Mouse (Mus musculus): ENCODE data around the gene Elk4.

Elk4 gene

DNA sequence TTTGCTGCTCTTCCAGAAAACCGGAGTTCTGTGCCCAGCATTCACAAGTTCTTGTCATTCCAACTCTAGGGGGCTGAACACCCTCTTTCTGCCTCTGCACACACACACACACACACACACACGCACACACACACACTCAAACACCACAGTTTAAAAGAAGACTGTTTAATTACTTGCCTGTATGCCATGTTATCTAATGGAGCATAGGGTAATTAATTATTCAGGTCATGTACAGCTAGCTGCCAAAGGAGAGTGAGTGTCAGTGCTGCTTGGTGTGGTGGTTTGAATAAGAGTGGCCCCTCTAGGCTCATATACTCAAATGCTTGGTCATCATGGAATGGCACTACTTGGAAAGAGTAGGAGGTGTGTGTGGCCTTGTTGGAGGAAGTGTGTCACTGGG, 23.6 kb upstream of the Elk4 start:
- no peak for DNase-seq (ENCODE audit: low read depth, low spot score)

DNA sequence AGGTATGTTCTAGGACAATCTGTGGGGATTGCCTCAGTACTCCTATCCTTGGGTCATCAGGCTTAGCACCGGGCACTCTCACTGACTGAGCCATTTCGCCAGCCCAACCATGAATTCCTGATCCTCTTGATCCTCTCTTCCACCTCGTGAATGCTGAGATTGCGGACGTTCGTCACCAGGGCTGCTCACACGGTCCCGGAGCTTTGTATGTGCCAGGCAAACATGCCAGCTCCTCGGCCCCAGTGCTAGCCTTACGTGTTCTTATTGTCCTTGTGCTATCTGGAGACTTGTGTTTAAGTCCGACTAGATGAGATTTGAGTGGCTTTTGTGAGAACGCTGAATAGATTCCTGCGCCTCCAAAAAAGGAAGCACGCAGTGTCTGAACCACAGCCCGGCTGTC, 20.0 kb upstream of the Elk4 start:
- DNase-seq (ENCODE audit: low read depth, low spot score): no peak

DNA sequence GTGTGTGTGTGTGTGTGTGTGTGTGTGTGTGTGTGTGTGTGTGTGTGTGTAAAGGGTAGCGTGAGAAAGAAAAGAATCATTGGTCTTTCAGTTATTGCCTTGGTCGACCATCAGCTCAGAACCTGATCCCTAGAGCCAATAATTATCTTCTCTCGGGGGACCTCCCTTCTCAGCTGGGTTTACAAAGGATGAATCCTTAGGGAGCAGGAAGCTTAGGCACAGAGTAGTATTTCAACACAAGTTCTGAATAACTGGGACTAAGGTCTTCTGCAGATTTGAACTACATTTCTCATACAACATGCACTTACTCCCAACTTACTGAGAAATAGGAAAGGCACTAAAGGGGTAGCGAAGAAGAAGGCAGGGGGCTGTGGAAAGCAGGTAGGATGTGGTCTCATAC, 17.9 kb upstream of the Elk4 start:
- no peak for DNase-seq (ENCODE audit: low read depth, low spot score)

DNA sequence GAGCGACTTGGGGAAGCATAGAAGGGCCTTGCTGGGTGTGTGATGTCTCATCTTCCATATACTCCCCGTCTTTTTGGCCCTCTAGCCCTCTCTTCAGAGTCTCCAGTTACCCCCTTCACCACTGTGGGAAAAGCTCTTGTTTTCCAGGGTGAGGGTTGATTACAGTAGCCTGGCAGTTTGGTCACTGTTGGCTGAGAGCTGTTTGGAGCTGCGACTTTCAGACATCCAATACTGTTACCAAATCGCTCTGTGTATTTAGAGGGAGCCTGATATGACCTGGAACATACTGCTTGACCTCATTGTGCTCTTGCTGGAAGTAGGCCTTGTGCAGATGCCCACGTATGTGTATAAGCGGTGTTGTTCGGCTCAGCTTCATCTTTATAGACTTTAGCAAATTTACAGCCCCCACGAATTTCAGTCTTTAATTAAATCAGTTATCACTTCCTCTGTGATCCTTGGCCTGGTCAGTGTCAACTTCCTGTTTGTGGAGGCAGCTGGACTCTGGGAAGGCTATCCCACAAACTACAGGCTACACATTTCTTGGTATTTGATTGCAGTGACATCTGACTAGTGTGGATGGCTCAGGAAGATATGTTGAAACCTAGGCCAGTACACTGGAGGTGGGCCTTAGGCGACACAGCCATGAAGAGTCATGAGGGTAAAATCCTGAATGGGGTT, 17.2 kb upstream of the Elk4 start:
- DNase-seq (ENCODE audit: low read depth, low spot score): no peak

DNA sequence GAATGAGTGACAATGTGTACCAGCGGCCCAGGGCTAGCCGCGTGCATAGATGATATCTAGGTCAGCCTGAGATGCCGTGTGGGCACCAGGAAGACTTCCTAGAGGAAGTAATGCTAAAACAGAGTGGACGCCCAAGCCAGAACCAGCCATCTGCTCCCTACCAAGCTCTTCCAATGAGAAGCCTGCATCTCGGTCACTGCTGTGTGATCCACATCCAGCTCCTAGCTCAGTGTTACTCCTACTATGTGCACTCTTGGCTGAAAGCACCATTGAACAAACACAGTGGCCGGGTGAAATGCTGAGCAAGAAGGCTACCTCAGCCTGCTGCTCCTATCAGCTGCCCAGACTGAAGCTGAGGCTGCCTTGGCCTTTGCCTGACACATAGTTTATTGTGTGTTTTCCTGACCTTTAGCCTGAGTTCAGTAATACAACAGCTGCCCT, 14.8 kb upstream of the Elk4 start:
- DNase-seq (ENCODE audit: low read depth, low spot score): peak; percentile 75

DNA sequence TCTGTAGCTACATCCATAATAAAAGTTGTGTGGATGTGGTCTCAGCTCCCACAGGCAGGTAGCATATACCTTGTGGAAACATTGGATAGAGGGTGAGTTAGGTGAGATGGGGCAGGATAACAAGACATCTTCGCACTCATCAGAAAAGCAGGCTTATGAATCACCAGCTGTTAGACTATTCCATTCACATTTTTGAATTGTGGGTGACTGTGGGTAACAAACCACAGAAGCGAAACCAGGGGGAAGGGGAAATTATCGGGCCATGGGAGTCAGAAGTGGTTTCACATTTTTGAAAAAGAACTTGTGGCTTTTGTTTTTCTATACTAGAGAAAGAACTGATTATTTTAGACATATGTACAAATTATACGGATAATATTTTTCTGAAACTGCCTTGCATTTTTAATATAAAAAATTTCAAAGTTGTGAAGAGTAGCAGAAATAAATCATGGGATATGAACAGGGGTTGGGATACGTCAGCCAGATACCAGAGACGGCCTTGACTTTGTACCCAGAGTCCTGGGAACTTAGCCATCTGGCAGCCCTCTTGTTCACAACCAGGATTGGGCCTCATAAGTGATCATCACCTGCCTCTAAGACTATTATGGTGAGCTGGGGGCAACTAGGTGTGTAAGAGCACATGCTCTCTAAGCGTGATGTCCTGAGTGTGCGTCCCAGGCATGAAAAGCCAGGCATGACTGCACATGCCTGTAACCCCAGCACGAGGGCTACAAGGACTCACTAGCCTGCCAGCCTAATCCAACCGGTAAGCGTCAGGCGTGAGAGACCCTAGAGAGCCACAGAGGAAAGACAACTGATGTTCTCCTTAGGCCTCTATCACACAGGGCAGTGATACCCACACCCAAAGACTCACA, 14.0 kb upstream of the Elk4 start:
- no peak for DNase-seq (ENCODE audit: low read depth, low spot score)

DNA sequence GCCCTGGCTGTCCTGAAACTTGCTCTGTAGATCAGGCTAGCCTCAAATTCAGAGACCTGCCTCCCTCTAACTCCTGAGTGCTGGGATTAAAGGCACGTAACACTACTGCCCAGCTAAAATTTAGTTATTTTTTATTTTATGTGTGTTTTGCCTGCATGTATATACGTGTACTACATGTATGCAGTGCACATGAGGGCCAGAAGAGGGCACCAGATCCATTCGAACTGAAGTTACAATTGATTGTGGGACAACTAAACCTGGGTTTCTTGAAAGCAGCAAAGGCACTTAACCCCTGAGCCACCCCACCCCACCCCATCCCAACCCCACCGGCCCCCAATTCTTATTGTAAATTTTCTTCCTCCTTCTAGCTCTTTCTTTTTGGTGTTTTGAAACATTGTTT, 12.3 kb upstream of the Elk4 start:
- peak; percentile 47 for DNase-seq (ENCODE audit: low read depth, low spot score)

DNA sequence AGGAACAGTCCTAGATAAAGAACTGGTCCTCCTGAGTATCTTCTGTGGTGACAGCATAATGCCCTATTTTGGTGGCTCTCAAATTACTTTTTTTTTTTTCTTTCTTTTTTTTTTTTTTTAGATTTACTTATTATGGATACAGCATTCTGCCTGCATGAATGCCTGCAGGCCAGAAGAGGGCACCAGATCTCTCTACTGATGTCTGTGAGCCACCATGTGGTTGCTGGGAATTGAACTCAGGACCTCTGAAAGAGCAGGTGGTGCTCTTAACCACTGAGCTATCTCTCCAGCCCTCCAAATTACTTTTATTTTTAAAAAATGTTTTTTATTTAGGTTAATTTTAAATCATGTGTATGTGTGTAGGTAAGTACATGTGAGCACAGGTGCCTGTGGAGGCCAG, 6.9 kb upstream of the Elk4 start:
- DNase-seq (ENCODE audit: low read depth, low spot score): no peak

DNA sequence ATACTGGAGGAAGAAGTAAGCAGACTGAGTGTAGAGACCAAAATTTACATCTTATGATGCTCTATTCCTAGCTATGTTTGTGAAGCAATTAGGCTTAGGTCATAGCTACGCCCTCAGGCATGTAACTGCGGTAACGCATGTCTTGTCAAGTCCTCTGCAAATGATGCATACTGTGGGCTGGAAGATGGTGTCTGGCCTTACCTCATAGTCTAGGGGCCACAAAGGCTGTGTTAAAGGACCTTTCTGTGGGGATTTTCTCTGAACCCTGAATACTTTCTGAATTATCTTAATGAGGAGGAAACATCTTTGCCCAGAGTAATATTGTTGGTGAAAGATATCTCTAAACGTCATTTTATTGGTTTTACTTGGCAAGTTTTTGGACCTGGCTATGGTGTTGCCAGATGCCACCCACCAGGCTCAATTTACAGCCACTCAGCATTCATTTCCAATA, 5.5 kb upstream of the Elk4 start:
- no peak for DNase-seq (ENCODE audit: low read depth, low spot score)

DNA sequence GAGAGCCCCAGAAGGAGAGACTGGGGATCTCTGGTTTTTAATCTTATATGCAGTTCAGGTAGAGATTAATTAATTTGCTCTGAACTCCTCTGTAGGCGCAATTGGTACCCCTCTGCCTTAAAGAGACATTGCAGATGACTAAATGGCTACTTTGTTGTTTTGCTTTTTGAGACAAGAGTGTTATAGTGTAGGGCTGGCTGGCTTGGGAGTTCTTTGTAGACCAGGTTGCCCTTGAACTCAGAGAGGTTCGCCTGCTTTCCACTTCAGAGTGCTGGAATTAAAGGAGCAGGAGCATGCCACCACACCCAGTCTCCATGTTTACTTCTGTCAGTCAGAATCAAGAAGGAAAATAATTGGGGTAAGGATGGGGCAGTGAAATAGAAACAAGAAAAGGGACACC, 4.3 kb upstream of the Elk4 start:
- no peak for DNase-seq (ENCODE audit: low read depth, low spot score)

DNA sequence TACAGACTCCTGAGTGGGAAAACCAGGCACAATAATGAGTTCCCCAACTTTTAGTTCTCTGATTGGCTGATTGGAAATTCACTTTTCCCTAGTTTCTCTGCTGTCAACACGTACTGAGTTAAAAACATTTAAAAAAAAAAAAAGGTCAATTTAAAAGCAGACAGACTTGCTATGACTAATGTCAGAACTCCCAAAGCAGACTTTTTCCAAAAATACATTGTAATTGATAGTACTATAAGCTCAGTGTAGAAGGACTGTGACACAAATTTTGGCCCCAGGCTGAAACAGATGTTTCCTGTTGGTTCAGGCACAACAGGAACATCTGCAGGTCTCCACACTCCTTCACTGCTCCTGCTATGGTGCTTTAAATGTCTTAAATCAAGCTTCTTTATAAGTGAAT, 3.6 kb upstream of the Elk4 start:
- DNase-seq (ENCODE audit: low read depth, low spot score): no peak

DNA sequence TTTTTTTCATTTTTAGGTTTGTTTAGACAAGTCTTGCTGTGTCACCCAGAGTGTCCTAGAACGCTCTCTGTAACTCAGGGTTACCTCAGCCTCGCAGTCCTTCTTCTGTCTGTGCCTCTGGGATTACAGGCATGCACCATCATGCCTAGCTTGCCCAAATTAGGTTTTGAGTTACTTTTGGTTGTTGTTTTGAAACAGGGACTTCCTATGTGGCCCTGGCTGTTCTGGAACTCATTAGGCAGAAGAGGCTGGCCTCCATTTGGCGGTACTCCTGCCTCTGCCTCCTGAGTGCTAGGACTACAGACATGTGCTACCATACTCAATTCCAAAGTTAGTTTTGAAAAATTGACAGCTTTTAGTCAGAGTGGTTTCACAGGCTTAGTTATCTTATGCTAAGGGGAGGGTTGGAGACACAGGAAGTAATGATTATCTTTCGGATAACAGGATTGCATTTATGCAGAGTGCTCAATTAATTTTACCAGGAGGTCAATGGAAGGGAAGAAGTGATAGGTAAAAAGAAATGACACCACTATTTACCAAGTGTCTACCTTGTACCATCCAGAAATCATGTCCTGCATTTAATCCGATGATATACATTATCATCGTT, 2.7 kb upstream of the Elk4 start:
- no peak for DNase-seq (ENCODE audit: low read depth, low spot score)

DNA sequence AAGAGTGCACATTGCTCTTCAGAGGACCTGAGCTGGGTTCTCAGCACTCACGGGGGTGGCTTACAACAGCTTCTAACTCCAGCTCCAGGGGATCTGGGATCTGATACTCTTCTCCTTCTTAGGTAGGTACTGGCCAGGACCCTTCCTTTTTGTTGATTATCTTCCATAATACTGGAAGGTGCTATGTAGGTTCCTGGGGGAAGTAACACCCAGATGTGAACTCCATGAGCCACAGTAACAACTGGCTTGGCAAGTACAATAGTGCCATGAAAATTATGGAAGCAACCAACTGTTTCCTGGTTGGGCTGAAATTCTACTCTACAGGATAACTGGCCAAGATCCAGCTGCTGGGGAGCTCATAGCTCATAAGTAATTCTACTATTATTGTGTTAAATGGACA, 1.9 kb upstream of the Elk4 start:
- DNase-seq (ENCODE audit: low read depth, low spot score): no peak

DNA sequence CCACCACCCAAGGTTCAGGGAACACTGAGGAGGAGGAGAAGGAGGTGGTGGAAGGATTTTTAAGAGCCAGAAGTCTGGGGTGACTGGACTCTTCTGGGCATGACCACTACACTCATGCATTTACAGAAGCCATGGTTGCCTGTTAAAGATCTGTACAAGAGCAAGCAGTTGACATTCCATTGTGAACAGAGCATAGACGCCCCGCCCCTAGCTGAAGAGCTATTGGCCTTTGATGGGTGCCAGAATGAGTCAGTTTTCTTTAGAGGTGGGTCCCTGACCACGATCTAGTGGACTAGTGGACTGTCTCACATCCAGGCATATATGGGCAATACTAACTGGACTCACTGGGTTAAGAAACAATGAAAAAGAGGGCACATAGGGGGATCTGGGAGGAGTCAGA, 1.4 kb upstream of the Elk4 start:
- no peak for DNase-seq (ENCODE audit: low read depth, low spot score)

DNA sequence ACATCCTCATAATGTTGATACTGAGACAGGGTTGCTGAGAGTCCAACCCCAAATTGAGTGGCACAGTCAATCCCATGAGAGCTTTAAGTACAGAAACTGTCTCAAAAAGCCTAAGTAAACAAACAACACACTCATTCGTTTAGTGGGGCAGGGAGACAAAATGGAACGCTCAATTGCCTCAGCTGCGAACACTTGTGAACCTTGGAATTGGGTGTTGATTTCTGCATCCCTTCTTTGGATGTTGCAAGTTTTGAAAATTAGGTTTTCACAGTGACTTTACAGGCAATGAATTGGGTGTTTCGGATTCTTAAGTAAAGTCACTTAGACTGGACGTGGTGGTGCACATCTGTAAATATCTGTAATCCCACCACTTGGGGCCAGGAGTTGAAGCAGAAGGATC, 686 bp upstream of the Elk4 start:
- no peak for DNase-seq (ENCODE audit: low read depth, low spot score)

DNA sequence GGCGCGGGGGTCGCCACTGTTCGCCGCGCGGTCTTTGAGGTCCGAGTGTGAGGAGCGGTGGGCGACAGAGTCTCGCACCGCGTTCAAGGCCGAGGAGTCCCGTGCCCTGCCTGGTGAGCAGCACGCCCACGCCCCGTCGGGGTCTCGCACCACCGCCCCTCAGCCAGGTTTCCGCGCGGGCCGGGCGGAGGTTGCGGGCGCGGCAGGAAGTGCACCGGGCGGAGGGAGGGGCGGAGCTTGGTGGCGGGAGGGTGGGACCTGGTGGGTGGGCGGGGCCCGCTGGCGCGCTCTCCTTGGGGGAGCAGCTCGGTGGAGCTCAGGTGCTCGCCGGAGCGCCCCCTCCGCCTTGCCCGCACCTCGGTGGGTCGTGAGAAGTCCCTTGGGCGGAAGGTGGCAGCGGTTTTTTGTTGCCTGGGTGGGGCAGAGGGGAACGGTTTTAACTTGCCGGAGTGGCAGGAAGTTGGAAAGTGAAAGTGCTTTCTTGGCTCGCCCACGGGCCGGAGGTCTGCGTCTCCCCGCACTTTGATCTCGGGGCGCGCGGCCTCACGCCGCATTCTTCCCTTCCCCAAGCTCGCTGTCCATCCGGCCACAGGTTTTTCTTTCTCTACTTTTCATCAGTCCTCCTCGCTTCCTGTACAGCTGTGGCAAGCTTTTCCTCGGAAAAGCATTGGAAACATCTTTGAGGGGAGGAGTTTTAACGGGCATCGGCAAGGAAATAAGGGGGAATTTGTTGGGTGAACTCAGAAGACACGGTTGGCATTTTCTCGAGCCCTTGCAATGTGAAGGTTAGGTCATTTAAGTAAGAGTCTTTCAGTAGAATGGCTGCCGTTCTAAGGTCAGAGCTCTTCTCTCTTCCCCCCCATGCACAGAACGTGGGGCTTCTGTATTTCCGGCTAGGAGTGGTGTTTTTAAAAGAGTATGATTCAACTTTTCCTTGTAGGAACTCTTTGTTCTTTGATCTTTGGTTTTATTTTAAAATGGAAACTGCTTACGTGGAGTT, 721 bp downstream of the Elk4 start:
- peak; percentile 92 for DNase-seq (ENCODE audit: low read depth, low spot score)

DNA sequence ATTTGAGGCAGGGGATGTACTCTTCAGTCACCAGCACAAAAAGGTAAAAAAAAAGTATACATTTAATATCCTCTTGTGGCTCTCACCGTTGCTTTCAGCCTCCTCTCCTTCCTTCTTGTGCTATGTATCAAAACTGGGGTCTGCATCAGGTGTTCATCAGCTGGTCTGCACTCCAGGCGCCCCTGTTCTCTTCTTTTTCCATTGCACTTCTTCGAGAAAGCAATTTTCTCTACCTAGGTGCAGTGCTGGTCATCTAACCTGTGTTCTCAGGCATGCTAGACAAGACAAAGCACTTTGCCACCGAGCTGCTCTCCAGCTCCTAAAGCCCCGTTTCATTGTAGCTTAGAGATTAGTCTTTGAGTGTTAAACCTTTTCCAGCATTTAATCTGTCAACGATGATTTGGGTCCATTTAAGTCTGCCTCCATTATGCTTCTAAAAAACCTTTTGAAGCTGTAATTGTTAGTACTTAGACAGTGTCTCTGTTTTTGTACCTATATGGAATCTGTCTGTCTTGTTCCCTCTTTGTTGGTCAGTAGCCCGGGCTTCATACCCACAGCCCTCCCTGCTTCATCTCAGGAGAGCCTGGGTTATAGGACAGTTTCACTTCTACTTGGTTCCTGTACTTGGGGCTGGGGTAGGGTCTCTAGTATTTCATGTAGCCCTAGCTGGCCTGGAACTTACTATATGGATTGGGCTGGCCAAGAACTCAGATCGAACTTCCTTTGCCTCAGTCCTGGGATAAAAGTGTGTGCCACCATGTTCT, 1.7 kb downstream of the Elk4 start:
- no peak for DNase-seq (ENCODE audit: low read depth, low spot score)

DNA sequence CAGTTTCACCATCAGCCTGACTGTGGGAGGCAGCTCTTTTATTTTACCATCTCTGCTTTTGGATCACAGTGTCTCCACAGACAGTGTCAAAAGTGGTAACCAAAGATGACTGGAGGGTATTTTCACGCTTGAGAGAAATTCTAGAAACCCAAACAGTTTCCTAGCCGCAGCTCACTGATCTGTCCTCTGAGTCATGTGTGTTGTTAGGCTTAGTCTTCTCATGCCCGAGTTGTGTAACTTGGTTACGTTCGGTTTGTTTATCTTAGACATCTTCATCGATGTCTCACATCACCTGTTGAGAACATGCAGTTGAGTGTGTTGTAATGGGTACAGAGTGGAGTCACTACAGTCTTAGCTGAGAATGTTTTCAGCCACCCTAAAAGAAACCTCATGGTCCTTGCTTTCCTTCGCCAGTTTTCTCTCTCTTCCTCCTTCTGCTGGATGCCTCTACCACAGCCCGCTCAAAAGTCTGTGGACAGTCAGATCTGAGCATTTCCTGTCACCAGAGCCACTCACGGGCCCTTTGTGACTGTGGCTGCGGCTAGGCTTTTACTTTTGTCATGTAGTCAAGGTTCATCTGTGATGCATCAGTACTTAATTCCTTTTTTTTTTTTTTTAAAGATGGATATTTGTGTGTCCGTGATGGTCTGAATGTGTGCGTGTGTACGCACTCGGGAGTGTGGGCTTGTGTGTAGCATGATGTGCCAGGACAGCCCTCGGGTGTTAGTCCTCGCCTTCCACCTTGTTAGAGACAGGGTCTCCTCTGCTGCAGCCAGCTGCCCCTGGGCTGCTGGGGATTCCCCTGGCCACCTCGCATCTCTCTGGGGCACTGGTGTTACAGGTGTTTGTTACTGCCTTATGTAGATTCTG, 3.5 kb downstream of the Elk4 start:
- DNase-seq (ENCODE audit: low read depth, low spot score): peak; percentile 22

DNA sequence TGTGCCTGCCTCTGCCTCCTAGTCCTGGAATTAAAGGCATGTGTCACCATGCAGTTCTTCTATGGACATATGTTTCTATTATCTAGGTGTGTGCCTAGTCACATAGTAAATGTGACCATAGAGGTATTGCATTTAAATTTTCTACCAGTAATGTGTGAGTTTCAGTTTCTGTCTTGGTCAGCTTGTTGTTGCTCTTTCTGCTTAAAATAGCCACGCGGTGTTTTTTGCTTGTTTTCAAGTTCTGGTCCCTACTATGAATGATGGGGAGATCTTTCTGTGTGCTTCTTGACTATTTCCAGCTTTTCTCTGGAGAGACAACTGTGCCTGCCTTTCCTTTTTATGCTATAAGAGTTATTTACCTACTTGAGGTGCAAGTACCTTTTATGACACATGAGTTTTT, 4.4 kb downstream of the Elk4 start:
- no peak for DNase-seq (ENCODE audit: low read depth, low spot score)

DNA sequence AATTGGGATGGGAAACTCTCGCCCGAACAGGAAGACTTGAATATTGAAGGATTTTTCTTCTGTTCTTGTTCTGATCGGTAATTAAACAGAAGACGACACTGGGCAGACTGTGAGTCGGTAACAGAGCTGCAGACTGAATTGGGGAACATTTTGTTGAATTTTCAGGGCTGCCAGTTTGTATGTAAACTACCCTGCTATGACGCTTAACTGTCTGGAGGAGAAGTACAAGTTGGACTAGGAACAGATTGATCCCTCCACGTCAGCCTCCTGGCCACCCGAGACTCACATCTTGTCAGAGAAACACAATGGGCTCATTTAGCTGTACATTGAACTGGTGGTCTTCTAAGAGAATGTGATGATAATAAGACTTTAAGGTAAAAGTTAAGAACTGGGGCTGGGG, 5.5 kb downstream of the Elk4 start:
- peak; percentile 24 for DNase-seq (ENCODE audit: low read depth, low spot score)
